Mouse (Mus musculus) CD4-positive helper T cell, adult 2 months (primary cell): ENCODE results near the gene Fshr.

Source experiments
- DNase-seq: peaks from one replicate; pipeline ENCODE4 v3.0.0-alpha.2; 2012; ENCODE audit warnings: low read depth, missing footprints, low spot score

The Fshr gene

GRCm38 (mm10) chr17:89034627-89035026, 165.8 kb downstream of the Fshr start:
- DNase-seq, result no peak

DNA sequence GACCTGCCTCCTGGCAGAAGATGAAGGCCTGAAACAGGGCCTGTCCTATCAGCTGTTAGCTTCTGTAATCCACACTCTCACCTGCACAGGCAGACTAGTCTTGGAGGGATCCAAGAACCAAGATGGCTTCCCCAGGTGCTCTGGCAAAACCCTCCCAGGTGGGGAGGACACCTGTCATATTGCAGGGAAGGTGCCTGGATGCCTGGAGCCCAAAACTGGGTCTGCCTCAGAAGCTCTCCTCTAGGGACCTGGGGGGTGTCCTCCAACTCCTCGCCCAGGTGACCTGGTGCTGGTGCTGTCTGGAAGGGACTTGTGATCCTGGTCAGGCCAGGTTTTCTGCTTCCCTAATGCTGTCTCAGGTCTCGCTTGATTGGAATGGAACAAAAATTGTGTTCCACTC, 167.5 kb downstream of the Fshr start:
- DNase-seq, result no peak

GRCm38 (mm10) chr17:89019518-89019917, 181.0 kb downstream of the Fshr start:
- no peak for DNase-seq

DNA sequence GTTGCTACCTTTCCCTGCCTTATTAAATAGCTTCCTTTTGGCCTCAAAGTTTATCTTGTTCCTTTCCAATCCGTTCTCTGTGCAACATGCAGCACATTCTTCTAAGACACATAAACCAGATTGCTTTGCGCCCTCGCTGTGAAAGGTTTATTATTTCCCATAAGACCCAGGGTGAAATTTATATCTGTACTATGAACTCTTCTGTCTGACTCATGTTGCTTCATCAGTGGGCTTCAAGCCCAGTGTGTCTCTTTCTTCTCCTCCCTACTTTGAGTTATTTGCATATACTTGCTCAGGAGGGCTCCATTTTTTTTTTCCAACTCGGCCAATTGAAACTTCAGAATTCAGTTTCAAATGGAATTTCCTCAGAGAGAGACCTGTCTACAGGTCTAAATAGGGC, 183.5 kb downstream of the Fshr start:
- DNase-seq, result no peak

- no peak for DNase-seq
These were observed 186.8 kb downstream of the Fshr start for GRCm38 (mm10) chr17:89013691-89014090.

GRCm38 (mm10) chr17:89009117-89009516, 191.4 kb downstream of the Fshr start:
- no peak for DNase-seq

GRCm38 (mm10) chr17:89008680-89009079, 191.8 kb downstream of the Fshr start:
- no peak for DNase-seq

GRCm38 (mm10) chr17:89005959-89006358, 194.5 kb downstream of the Fshr start:
- DNase-seq, result no peak

DNA sequence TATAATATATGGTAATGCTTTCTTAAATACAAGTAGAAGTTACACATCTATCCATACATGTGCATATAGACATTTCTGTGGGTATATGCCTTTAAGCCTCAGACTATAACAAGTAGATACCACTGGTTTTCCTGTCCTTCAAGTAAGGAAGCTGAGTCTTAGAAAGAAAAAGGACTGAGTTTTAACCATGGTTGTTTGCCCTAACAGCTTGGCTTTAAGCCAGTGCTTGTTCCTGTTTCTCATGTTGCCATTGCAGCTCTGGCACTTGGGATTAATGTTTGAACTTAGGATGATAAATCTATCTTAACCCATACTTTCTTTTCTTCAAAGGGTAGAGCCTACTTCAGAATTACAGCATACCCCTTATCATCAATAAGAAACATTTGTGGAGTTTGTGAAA, 200.6 kb downstream of the Fshr start:
- DNase-seq, result no peak

- DNase-seq, result no peak
These were observed 202.2 kb downstream of the Fshr start for GRCm38 (mm10) chr17:88998243-88998642.

- no peak for DNase-seq
These were observed 209.2 kb downstream of the Fshr start for GRCm38 (mm10) chr17:88991238-88991637.

DNA sequence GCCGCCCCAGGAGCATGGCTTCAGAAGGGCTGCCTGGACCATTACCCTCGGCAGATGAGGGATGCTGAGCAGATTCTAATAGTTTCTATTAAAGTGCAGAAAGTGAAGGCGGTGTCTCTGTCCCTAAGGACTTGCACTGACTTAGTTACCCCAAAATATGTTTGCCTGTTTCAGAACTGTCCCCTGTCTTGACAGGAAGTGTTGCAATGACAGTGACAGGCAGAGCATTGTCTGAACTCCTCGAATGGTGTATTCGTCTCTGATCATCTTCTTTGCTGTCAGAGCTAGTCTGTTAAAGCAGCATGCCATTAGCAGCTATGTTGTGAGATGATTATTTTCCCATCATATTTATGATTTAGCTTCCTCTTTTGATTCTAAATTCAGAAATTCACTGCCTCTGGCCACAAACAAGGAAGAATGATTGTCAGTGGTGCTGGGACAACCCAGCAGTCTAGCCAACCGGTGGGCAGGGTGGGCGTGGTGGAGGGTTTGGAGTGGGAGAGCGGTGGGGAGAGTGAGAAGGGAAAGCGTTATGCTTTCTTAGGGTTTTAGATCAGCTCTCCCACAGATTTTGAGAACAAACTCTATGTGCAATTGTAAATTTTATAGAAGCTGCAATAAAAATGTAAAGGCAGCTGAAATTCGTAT, 219.6 kb downstream of the Fshr start:
- no peak for DNase-seq

DNA sequence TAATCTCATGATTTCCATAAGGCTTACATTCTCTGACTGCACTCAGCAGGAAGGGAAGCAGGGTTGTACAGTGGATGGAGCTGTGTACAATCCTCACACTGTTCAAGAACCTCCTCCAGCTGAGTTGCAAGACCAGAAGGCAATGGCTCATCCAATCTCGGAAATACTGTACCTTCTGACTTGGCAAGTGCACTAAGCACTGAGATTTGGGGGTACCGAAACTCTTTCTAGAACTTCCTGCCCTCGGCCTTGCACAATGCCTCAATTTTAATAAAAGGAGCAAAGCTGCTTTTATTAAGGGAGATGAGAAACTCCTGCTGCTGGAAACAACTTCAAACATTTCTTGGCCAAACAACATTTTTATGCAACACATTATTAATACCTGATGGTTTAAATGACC, 225.9 kb downstream of the Fshr start:
- no peak for DNase-seq

DNA sequence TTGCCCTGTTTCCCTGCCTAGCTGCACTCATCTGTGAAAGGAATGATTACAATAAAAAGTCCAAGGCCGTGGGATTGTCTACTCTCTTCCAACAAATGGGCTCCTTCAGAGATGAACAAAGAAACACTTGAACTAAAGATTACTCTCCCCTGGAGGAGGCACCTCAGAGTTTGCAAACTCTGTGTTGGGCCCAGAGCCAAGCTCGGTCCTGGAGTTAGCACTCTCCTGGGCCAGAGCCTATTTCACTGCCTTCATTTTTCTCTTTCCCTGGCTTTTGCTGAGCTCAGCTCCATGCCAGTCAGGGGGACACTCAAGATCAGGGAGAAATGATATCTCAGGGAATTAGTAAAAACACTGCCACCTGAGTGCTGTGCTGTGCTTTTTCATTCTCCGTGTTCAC, 234.4 kb downstream of the Fshr start:
- no peak for DNase-seq

GRCm38 (mm10) chr17:88954011-88954410, 246.5 kb downstream of the Fshr start:
- no peak for DNase-seq

DNA sequence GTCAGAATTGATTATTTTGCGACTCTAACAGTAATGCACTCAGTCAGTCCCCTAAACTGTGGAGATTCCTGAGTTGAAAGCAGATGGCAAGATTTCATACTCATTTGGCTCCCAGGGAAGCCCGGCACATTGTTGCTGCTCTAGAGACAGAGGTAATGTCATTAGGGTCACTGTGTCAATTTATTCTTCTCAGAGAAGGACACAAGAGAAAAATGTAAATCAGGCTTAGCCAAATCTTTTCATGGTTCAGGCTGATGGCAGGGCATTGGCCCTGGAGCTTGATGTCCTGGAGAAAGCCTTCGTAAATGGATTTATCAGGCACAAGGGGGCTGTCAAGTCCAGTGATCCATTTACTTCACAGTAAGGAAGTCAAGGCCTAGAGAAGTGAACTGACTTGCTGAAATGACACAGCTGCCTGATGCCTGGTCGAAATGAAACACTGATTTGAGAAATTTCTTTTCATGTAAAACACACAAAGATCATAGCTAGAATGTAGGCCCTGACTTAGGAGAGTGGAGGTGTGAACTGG, 262.3 kb downstream of the Fshr start:
- DNase-seq, result no peak

- no peak for DNase-seq
These were observed 262.9 kb downstream of the Fshr start for GRCm38 (mm10) chr17:88937341-88938152.

GRCm38 (mm10) chr17:88936941-88937340, 263.5 kb downstream of the Fshr start:
- DNase-seq, result no peak
